Mouse (Mus musculus) megakaryocyte, embryonic 14.5 days (primary cell): ENCODE data around the gene Igf2bp3. TPM values are rescaled to one million over a fixed set of nuclear protein-coding genes. Genes with fewer than 3 reads are reported as not detected.

Experiments used
- H3K27me3 ChIP-seq: replicated peaks from 2 replicates; pipeline ENCODE3; 2012; ENCODE audit warnings: inconsistent platforms
- H3K36me3 ChIP-seq: replicated peaks from 2 replicates; pipeline ENCODE3; 2012; ENCODE audit warnings: low read length, inconsistent platforms, mixed read lengths
- H3K4me1 ChIP-seq: 2 replicates; pipeline ENCODE4 v1.6.1; 2012; ENCODE audit warnings: inconsistent platforms
- H3K4me3 ChIP-seq: replicated peaks from 2 replicates; pipeline ENCODE3; 2012; ENCODE audit warnings: moderate library complexity, mild to moderate bottlenecking, inconsistent platforms
- H3K9me3 ChIP-seq: 2 replicates; pipeline ENCODE4 v1.6.1; 2012; ENCODE audit warnings: inconsistent platforms
- FLI1 ChIP-seq: IDR thresholded peaks from 2 replicates; pipeline ENCODE4 v1.6.1; 2012; ENCODE audit warnings: low read length, inconsistent platforms, mixed read lengths
- GATA1 ChIP-seq: IDR thresholded peaks from 3 replicates; pipeline ENCODE4 v1.6.1; 2012; ENCODE audit warnings: mixed read lengths, low read length, inconsistent platforms, borderline replicate concordance
- polyA plus RNA-seq: library from polyadenylated mRNA; stranded (reverse); fragments of >175 nt; gene quantifications from 2 replicates; pipeline ENCODE4 v1.2.3, GENCODE M21; 2012; ENCODE audit warnings: low replicate concordance; ENCODE audit not compliant: insufficient read depth

Igf2bp3 gene
- polyA plus RNA-seq, 1 experiment = 11.9 TPM

GRCm38 (mm10) chr6:49036275-49037267 lies 178.2 kb downstream of the Igf2bp3 start, which contains the start of gene Gpnmb:
Gene Gpnmb (plus strand): TSS chr6:49036546.
- Histone ChIP-seq H3K9me3 (no peaks in the 10 kb centered on the region), H3K27me3 (peaks cover 68% of the 10 kb centered on the region), H3K36me3 (no peaks in the 10 kb centered on the region), H3K4me3 (peak within 1 kb of the TSS; percentile 83), H3K4me1 (peaks cover 21% of the 10 kb centered on the region)
- TF ChIP-seq GATA1 (no peak), FLI1 (no peak)

Other genes starting within 250 kb of the Igf2bp3 start
- not detected in 2 replicates for gene Doxl2, start 240.0 kb downstream of the Igf2bp3 start, polyA plus RNA-seq
- not detected in 2 replicates for gene Svs1, start 228.1 kb downstream of the Igf2bp3 start, polyA plus RNA-seq
- gene Gpnmb, start 178.4 kb downstream of the Igf2bp3 start, polyA plus RNA-seq = 45.1 and 495 TPM in 2 replicates
- gene Malsu1, start 141.2 kb downstream of the Igf2bp3 start, polyA plus RNA-seq = 42.4 and 187 TPM in 2 replicates
- 12.2 TPM in 1 of 2 replicates, not detected in the other for gene Tra2a, start 49.1 kb upstream of the Igf2bp3 start, polyA plus RNA-seq
- gene Ccdc126, start 104.3 kb upstream of the Igf2bp3 start, polyA plus RNA-seq = 0.71 and 0.92 TPM in 2 replicates
- gene Fam221a, start 152.8 kb upstream of the Igf2bp3 start, polyA plus RNA-seq = 2.3 TPM in 1 of 2 replicates, not detected in the other
- not detected in 2 replicates for gene Stk31, start 180.6 kb upstream of the Igf2bp3 start, polyA plus RNA-seq